Mouse (Mus musculus): ENCODE measurements around the gene Kctd5. TPM values are rescaled to one million over a fixed set of nuclear protein-coding genes. Genes with fewer than 3 reads are reported as not detected.

Kctd5 gene
- polyA plus RNA-seq, 1 experiment from 2014 or later: 87.6 TPM

DNA sequence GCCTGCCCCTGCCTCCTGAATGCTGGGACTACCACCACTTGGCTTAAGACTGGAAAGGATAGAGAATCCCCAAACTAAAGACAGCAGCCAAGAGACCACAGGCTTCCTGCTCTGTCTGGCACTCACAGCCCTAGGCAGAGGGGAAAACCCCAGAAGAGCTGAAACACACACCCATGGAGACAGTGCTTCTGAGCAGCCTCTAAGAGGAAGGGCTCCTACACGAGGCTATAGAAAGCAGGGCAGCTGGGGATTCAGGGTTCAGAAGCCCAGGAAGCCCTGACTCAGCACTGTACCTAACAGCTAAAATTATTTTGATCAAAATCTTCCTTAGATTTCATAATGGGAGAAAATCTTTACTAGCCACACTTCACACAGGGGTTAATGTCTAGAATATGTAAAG, 11.3 kb upstream of the Kctd5 start:
- Histone ChIP-seq H3K9me3 (ENCODE audit: control insufficient read depth, low read length) (no peaks in the 10 kb centered on the region), H3K27ac (ENCODE audit: low read depth, low read length) (no peak overlapping the region), H3K9ac (ENCODE audit: low read length) (no peak overlapping the region), H3K36me3 (ENCODE audit: control insufficient read depth, insufficient read depth, low read length) (0 out of 2 replicates have a peak, but pooled peaks cover 2% of the 10 kb centered on the region), H3K4me1 (ENCODE audit: control insufficient read depth, insufficient read depth, low read length) (no peaks in the 10 kb centered on the region), H3K4me3 (ENCODE audit: low read depth, low read length) (no peak overlapping the region), H3K4me2 (ENCODE audit: low read depth) (no peak overlapping the region), H3K27me3 (ENCODE audit: control insufficient read depth, insufficient read depth, low read length) (no peaks in the 10 kb centered on the region)
- 63% methylated on average over 1 of the region's 1 CpGs for WGBS
- no peak for DNase-seq (ENCODE audit: low spot score)
- no peak for ATAC-seq (ENCODE audit: insufficient read depth, low FRiP score, low TSS enrichment)

DNA sequence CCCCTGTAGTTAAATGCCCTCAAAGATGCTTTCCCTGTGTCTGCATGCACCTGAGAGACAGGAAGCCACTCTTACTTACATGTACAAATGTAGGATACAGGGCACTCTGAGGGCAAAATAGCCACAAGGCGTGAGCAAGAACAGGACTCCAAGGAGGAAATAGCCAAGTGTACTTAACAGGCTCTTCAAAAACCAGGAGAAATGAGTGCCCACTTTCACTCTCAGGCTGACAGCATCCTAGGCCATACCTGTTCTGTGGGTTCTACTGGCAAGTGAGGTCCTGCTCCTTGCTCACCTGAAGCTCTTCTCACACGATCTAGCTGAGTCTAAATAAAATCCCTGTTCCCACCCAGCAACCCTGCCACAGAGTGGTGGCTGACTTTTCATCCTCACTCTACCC, 3.8 kb upstream of the Kctd5 start:
- no peak for ATAC-seq (ENCODE audit: insufficient read depth, low FRiP score, low TSS enrichment)
- peaks cover 5% of the 10 kb centered on the region; the same call in 1 of the 2 replicates for H3K36me3 ChIP-seq (ENCODE audit: control insufficient read depth, insufficient read depth, low read length)
- no peaks in the 10 kb centered on the region for H3K27me3 ChIP-seq (ENCODE audit: control insufficient read depth, insufficient read depth, low read length)
- no peak overlapping the region for H3K4me2 ChIP-seq (ENCODE audit: low read depth)
- no peak overlapping the region for H3K4me3 ChIP-seq (ENCODE audit: low read depth, low read length)
- H3K4me1 ChIP-seq (ENCODE audit: control insufficient read depth, insufficient read depth, low read length): peaks cover 1% of the 10 kb centered on the region; the same call in 1 of the 2 replicates
- H3K9ac ChIP-seq (ENCODE audit: low read length): no peak overlapping the region
- WGBS: 90% methylated on average over 2 of the region's 2 CpGs
- no peak overlapping the region for H3K27ac ChIP-seq (ENCODE audit: low read depth, low read length)
- H3K9me3 ChIP-seq (ENCODE audit: control insufficient read depth, low read length): no peaks in the 10 kb centered on the region
- DNase-seq (ENCODE audit: low spot score): no peak

DNA sequence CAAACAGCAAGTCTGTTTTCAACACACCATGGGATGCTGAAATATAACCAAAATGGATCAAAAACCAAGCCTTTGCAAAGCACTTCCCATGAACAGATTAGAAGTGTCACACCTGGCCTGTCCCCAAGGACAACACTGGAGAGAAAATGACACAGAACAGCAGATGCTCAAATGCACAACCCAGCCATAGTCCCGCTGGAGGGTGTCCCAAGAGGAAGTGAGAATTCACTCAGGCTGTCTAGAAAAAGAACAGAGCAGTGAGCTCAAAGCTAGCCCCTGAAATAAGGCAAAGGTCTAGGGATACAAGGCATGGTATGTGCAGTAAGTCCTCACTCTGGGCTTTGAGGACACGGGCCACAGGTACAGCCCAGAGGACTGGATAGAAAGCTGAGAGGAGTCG, 3.8 kb downstream of the Kctd5 start:
- Histone ChIP-seq H3K36me3 (ENCODE audit: control insufficient read depth, insufficient read depth, low read length) (no peaks in the 10 kb centered on the region), H3K4me3 (ENCODE audit: low read depth, low read length) (no peak overlapping the region), H3K4me1 (ENCODE audit: control insufficient read depth, insufficient read depth, low read length) (peaks cover 6% of the 10 kb centered on the region; the same call in 1 of the 2 replicates), H3K9me3 (ENCODE audit: control insufficient read depth, low read length) (no peaks in the 10 kb centered on the region), H3K27me3 (ENCODE audit: control insufficient read depth, insufficient read depth, low read length) (no peaks in the 10 kb centered on the region), H3K27ac (ENCODE audit: low read depth, low read length) (no peak overlapping the region), H3K9ac (ENCODE audit: low read length) (no peak overlapping the region), H3K4me2 (ENCODE audit: low read depth) (no peak overlapping the region)
- 96% methylated on average over 3 of the region's 3 CpGs for whole genome bisulfite sequencing
- DNase-seq (ENCODE audit: low spot score) (no peak), ATAC-seq (ENCODE audit: insufficient read depth, low FRiP score, low TSS enrichment) (no peak)

DNA sequence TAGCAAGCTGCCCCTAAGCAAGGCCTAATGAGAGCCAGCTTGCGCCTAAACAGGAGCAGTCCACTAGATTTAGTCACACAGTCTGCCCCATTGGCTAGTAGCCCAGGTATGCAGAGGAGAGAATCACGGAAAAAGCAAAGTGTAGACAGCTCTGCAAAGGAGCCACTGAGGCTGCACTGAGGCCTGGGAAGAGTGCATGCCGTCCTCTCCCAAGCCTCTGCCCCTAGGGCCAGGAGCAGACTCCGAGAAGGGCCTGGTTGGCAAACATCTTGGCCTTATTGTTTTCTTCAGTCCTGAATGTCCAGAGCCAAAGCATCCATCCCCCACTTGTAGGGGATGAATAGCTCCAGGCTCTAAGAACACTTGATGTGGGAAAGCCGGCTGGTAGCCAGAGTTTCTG, 5.0 kb downstream of the Kctd5 start:
- no peak overlapping the region for H3K9ac ChIP-seq (ENCODE audit: low read length)
- H3K4me3 ChIP-seq (ENCODE audit: low read depth, low read length): no peak overlapping the region
- DNase-seq (ENCODE audit: low spot score) (no peak), ATAC-seq (ENCODE audit: insufficient read depth, low FRiP score, low TSS enrichment) (no peak)
- peaks cover 6% of the 10 kb centered on the region; the same call in 1 of the 2 replicates for H3K4me1 ChIP-seq (ENCODE audit: control insufficient read depth, insufficient read depth, low read length)
- no peaks in the 10 kb centered on the region for H3K27me3 ChIP-seq (ENCODE audit: control insufficient read depth, insufficient read depth, low read length)
- WGBS: 87% methylated on average over 5 of the region's 5 CpGs
- H3K9me3 ChIP-seq (ENCODE audit: control insufficient read depth, low read length): no peaks in the 10 kb centered on the region
- H3K36me3 ChIP-seq (ENCODE audit: control insufficient read depth, insufficient read depth, low read length): no peaks in the 10 kb centered on the region
- H3K4me2 ChIP-seq (ENCODE audit: low read depth): no peak overlapping the region
- H3K27ac ChIP-seq (ENCODE audit: low read depth, low read length): no peak overlapping the region

DNA sequence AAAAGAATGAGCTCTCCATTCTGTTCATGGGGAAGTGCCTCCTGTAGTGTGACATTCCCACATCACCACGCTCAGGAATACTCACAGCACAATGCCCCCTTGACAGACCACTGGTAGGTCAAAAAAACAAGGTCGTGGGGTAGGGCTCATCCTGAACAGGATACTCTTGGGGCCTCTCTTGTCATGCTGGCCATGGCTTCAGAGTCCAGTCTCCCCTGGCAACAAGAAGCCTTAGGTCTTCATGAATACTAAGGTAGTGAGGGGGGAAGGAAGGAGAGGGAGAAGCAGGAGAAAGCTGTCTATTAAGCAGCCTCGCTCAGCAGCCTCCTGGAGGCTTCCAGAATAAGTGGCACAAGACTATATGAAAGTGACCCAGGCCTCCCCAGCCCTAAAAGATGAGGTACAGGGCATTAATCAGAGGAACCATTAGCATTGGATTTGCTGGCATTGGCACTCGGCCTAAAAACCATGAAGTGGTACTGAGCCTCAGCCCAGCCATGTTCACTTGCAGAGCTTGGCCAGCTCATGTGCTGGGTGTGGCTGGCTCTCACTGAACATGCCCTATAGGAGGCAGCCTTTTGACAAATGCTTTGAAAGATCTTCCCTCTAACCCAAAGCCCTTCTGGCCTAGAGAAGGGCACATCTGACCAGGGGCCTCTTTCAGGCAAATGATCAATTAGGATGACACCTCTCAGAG, 10.7 kb downstream of the Kctd5 start:
- Histone ChIP-seq H3K36me3 (ENCODE audit: control insufficient read depth, insufficient read depth, low read length) (no peaks in the 10 kb centered on the region), H3K9ac (ENCODE audit: low read length) (no peak overlapping the region), H3K4me3 (ENCODE audit: low read depth, low read length) (no peak overlapping the region), H3K9me3 (ENCODE audit: control insufficient read depth, low read length) (no peaks in the 10 kb centered on the region), H3K27me3 (ENCODE audit: control insufficient read depth, insufficient read depth, low read length) (no peaks in the 10 kb centered on the region), H3K4me2 (ENCODE audit: low read depth) (no peak overlapping the region), H3K27ac (ENCODE audit: low read depth, low read length) (no peak overlapping the region), H3K4me1 (ENCODE audit: control insufficient read depth, insufficient read depth, low read length) (no peaks in the 10 kb centered on the region)
- 80% methylated on average over 4 of the region's 4 CpGs for WGBS
- DNase-seq (ENCODE audit: low spot score): no peak
- no peak for ATAC-seq (ENCODE audit: insufficient read depth, low FRiP score, low TSS enrichment)

DNA sequence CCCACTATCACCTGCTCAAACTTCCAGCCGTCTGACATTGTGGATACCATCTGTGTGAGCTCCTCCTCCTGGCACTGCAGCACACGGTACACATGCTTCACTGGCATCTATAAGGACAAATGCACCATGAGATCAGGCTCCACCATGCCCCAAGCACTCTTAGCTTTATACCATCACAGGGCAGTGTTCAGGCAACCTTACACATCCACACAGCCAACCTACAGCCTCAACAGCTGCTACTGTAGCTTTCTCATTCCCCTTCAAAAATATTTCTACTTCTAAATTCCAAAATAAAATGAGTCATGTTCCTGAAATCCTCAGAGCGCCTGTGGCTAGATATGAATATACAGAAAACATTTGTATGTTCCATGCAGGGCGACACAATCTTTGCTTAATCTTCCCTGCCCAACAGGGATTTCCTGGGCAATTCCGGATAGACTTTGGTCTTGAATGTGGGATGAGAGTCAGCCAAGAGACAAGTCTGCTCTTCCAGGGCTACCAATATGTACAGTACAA, 15.5 kb downstream of the Kctd5 start:
- Histone ChIP-seq H3K27ac (ENCODE audit: low read depth, low read length) (no peak overlapping the region), H3K9me3 (ENCODE audit: control insufficient read depth, low read length) (no peaks in the 10 kb centered on the region), H3K27me3 (ENCODE audit: control insufficient read depth, insufficient read depth, low read length) (no peaks in the 10 kb centered on the region), H3K9ac (ENCODE audit: low read length) (no peak overlapping the region), H3K4me2 (ENCODE audit: low read depth) (no peak overlapping the region), H3K4me1 (ENCODE audit: control insufficient read depth, insufficient read depth, low read length) (no peaks in the 10 kb centered on the region), H3K36me3 (ENCODE audit: control insufficient read depth, insufficient read depth, low read length) (peaks cover 17% of the 10 kb centered on the region), H3K4me3 (ENCODE audit: low read depth, low read length) (no peak overlapping the region)
- ATAC-seq (ENCODE audit: insufficient read depth, low FRiP score, low TSS enrichment): no peak
- no peak for DNase-seq (ENCODE audit: low spot score)
- 93% methylated on average over 5 of the region's 5 CpGs for WGBS

DNA sequence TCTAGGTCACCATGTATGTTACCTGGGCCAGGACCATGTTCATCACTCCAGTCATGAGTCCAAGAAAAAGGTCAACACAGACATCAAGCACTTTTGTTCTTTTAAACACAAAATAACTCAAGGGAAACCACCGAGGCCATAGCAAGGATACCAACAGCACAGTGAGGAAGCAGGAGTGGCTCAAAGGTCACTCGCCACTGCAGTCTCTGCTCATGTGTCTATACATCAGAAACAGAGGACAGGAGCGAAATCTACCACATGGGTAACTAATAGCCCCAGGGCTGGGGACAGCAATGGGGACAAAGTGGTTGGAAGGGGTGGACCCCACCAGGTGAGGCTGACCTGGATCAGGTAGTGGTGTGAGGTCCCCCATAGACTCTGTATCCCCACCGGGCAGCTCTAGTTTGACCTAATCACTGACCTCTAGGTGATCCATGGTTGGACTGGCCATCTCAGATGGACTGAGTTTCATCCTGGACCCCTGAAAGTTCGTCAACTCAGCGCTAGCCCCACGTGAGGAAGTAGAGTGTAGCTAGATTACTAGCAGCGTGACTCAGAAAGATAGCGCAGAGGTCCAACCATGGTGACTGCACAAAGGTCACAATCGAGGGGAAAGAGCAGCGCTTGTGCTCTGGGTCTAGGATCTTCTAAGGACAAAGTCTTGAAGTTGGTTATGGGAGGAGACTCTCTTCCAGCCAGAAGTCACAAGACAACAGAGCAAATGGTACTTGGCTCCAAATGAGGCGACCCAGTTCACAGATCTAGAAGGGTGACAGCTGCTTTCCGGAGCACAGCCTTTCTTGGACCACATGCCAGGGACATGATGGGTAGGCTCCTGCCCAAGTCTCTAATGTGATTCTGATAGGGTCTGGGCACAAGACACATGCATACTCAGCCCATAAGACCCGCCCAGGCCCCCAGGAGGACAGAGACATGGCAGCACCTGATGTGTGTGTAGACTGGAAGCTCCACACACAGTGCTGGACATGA, 16.4 kb downstream of the Kctd5 start:
- no peak overlapping the region for H3K4me3 ChIP-seq (ENCODE audit: low read depth, low read length)
- no peak for DNase-seq (ENCODE audit: low spot score)
- no peak overlapping the region for H3K4me2 ChIP-seq (ENCODE audit: low read depth)
- peaks cover 19% of the 10 kb centered on the region for H3K36me3 ChIP-seq (ENCODE audit: control insufficient read depth, insufficient read depth, low read length)
- H3K9me3 ChIP-seq (ENCODE audit: control insufficient read depth, low read length): no peaks in the 10 kb centered on the region
- H3K27me3 ChIP-seq (ENCODE audit: control insufficient read depth, insufficient read depth, low read length): no peaks in the 10 kb centered on the region
- no peaks in the 10 kb centered on the region for H3K4me1 ChIP-seq (ENCODE audit: control insufficient read depth, insufficient read depth, low read length)
- H3K9ac ChIP-seq (ENCODE audit: low read length): no peak overlapping the region
- no peak for ATAC-seq (ENCODE audit: insufficient read depth, low FRiP score, low TSS enrichment)
- H3K27ac ChIP-seq (ENCODE audit: low read depth, low read length): no peak overlapping the region
- WGBS: 92% methylated on average over 14 of the region's 14 CpGs

DNA sequence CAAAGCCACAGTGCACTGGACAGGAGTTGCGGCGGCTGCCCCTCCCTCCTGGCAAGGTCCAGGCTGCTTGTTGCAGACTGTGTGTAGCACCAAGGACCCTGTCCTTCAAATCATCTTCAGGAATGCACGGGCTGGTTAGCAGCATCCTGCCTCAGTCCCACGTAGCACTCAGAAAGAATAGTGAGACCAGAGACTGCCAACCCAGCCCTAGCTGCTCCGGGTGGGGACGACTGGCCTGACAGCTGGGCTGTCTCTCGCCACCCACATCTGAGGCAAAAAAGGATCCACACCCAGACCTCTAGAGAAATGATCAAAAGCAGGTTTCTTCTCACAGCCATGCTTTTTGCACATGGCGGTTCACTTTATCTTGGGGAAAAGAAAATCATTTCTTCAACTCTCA, 24.3 kb downstream of the Kctd5 start:
- no peak overlapping the region for H3K9ac ChIP-seq (ENCODE audit: low read length)
- no peaks in the 10 kb centered on the region for H3K9me3 ChIP-seq (ENCODE audit: control insufficient read depth, low read length)
- ATAC-seq (ENCODE audit: insufficient read depth, low FRiP score, low TSS enrichment): no peak
- no peak overlapping the region for H3K4me3 ChIP-seq (ENCODE audit: low read depth, low read length)
- WGBS: 96% methylated on average over 8 of the region's 8 CpGs
- H3K36me3 ChIP-seq (ENCODE audit: control insufficient read depth, insufficient read depth, low read length): peaks cover 25% of the 10 kb centered on the region
- H3K4me1 ChIP-seq (ENCODE audit: control insufficient read depth, insufficient read depth, low read length): no peaks in the 10 kb centered on the region
- H3K27ac ChIP-seq (ENCODE audit: low read depth, low read length): no peak overlapping the region
- no peaks in the 10 kb centered on the region for H3K27me3 ChIP-seq (ENCODE audit: control insufficient read depth, insufficient read depth, low read length)
- H3K4me2 ChIP-seq (ENCODE audit: low read depth): no peak overlapping the region
- no peak for DNase-seq (ENCODE audit: low spot score)

All from neural tube, embryonic 11.5 days (tissue).